Mouse (Mus musculus): Measurements from ENCODE around the gene Dhx57. TPM values are rescaled to one million over a fixed set of nuclear protein-coding genes. Genes with fewer than 3 reads are reported as not detected.
"Not testable (repeated sequence)": the region's sequence is repeated elsewhere in the genome, so short reads cannot be mapped to it uniquely, and the experiment has no call there.

Gene Dhx57
- polyA plus RNA-seq, 1 experiment from 2014 or later = 14.6 TPM

DNA sequence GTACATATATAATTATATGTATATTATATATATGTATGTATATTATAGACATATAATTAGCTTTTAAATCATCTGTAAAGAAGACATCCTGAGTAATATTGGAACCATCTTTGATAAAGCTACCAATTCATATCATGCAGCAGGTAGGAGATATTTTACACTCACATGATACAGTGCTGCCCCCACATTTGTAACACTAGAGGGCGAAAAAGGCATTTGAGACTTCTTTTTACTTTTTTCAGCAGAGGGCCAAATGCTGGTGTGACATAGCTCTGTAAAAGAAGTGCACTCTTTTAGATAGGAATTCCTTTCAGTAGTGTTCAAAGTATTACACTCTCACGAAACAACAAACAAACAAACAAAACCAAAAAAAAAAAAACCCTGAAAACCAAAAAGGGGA, 872 bp upstream of the Dhx57 start:
- Histone ChIP-seq H3K4me1 (peaks cover 6% of the 10 kb centered on the region; the same call in 1 of the 2 replicates), H3K36me3 (no peaks in the 10 kb centered on the region), H3K9ac (no peak overlapping the region), H3K27me3 (replicated peaks) (no peaks in the 10 kb centered on the region), H3K9me3 (no peaks in the 10 kb centered on the region), H3K4me3 (replicated peaks) (no peak overlapping the region), H3K27ac (no peak overlapping the region), H3K4me2 (no peak overlapping the region)
- no peak for ATAC-seq (ENCODE audit: insufficient read depth, low FRiP score, low read depth)
- 15% methylated on average over 2 of the region's 2 CpGs for WGBS

DNA sequence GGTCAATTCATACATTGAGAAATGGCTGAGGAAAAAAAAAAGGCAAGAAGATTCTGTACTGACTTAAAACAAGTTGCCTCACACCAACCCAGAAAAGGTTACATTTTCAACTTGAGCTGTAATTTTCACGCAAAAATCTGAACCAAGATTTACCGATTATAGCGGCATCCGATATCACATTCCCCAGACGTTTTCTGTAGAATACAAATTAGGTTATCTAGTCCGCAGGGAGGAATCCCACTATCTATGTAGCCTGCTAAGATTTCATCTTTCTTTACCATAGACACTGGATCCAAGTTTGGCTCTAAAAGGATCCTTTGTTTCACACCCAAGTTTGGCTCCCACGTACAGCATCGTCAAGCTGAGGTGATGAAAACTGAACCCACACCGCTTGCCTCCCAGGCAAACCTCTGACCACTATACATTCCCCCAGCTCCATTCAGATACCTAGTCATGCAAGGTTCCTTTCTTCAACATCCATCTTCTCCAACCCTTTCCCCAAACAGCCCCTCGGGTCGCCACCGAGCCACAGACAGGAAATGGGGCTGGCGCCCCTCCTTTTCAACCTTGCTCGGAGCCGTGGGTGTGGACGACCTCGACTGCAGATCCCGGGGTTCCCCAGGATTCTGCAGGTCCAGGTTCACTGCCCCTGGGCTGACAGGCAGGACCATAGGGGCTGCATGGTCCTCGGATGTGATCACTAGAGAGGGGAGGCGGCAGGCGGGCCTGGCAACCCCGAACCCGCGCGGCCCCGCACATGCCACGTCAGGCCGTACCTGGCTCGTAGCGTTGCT, 799 bp downstream of the Dhx57 start:
- under 1% methylated on average over 30 of the region's 30 CpGs for WGBS
- no peaks in the 10 kb centered on the region for H3K9me3 ChIP-seq
- H3K4me3 ChIP-seq (replicated peaks) = peak overlapping the region; percentile 89
- H3K9ac ChIP-seq = peak overlapping the region; percentile 77
- H3K4me2 ChIP-seq = peak overlapping the region; percentile 70
- peak overlapping the region; percentile 87 for H3K27ac ChIP-seq
- no peaks in the 10 kb centered on the region for H3K27me3 ChIP-seq (replicated peaks)
- no peak for ATAC-seq (ENCODE audit: insufficient read depth, low FRiP score, low read depth)
- H3K36me3 ChIP-seq = no peaks in the 10 kb centered on the region
- H3K4me1 ChIP-seq = peaks cover 6% of the 10 kb centered on the region; the same call in 1 of the 2 replicates

DNA sequence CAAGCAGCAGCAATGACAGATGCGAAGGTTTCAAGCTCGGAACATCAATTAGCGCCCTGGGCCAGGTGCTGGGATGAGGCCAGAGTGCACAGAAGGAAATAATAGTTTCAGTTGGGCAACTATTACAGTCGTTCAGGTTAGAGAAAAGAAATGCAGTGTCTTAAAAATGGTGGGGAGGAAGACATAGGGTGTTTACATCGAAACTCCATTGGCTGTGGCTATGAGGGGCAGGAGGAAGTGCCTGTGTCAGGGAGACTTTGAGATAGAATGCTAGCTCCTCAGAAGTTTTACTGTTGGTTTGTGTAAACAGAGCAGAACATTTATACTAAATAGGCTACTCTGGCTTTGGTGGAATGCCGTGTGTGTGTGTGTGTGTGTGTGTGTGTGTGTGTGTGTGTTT, 2.3 kb downstream of the Dhx57 start:
- Histone ChIP-seq H3K9me3 (no peaks in the 10 kb centered on the region), H3K4me3 (replicated peaks) (no peak overlapping the region), H3K27ac (no peak overlapping the region), H3K4me1 (peaks cover 6% of the 10 kb centered on the region; the same call in 1 of the 2 replicates), H3K4me2 (no peak overlapping the region), H3K36me3 (no peaks in the 10 kb centered on the region), H3K9ac (no peak overlapping the region), H3K27me3 (replicated peaks) (no peaks in the 10 kb centered on the region)
- WGBS = 73% methylated on average over 6 of the region's 6 CpGs
- no peak for ATAC-seq (ENCODE audit: insufficient read depth, low FRiP score, low read depth)

DNA sequence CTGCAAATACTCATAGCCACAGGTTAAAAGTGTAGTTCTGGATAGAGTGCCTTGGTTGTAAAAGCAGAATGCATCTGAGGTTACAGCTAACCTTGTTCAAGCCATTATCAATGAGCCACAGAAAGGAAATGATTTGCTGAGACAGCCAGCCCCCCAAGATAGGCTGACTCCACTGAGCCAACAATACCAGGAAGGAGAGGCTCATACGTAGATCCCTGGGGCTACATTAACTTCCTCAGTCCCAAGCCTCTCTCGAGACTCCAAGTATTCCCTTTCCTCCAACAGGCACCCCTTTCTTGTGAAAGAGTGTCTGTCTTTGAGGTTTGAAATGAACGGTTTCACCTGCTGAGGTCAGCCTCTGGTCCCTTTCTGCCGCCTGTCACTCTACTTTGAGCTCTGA, 5.8 kb downstream of the Dhx57 start:
- Histone ChIP-seq H3K36me3 (peaks cover 6% of the 10 kb centered on the region; the same call in 1 of the 2 replicates), H3K9ac (no peak overlapping the region), H3K4me1 (peaks cover 6% of the 10 kb centered on the region; the same call in 1 of the 2 replicates), H3K27ac (no peak overlapping the region), H3K9me3 (no peaks in the 10 kb centered on the region), H3K4me2 (no peak overlapping the region), H3K4me3 (replicated peaks) (no peak overlapping the region), H3K27me3 (replicated peaks) (no peaks in the 10 kb centered on the region)
- 73% methylated on average over 4 of the region's 4 CpGs for WGBS
- ATAC-seq (ENCODE audit: insufficient read depth, low FRiP score, low read depth) = no peak

DNA sequence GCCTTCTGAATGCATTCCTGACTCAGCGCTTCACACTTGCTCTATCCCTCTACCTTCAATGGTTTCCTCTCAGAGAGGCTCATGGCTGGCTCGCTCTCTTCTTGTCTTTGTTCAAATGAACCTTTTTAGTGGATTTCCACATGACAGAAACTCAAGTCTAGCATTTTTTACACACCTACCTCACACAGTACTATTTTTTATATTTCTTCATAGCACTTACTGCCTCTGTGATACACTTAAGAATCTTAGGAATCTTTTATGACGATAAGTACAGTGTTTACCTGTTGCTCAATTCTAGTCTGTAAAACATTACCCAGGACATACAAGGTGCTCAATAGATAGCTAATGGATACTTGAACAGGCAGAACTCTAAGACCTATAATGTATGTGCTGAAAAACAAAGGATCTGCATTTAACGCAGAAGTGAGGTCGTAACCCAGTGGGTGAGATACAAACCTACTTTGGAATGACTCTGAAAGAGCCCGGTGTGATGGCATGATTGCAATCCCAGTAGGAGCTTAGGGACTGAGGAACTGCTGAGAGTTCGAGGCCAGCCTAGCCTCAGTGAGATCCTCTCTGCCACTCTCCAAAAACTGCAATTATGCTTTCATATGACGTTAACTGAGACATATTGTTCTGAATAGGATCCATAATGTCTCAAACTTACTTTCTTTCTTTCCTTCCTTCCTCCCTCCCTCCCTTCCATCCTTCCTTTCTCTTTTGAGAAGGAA, 10.8 kb downstream of the Dhx57 start:
- Histone ChIP-seq H3K4me3 (replicated peaks) (no peak overlapping the region), H3K4me1 (no peaks in the 10 kb centered on the region), H3K27me3 (replicated peaks) (no peaks in the 10 kb centered on the region), H3K4me2 (no peak overlapping the region), H3K27ac (no peak overlapping the region), H3K36me3 (peaks cover 20% of the 10 kb centered on the region), H3K9me3 (no peaks in the 10 kb centered on the region), H3K9ac (no peak overlapping the region)
- no peak for ATAC-seq (ENCODE audit: insufficient read depth, low FRiP score, low read depth)
- WGBS = 85% methylated on average over 8 of the region's 8 CpGs

DNA sequence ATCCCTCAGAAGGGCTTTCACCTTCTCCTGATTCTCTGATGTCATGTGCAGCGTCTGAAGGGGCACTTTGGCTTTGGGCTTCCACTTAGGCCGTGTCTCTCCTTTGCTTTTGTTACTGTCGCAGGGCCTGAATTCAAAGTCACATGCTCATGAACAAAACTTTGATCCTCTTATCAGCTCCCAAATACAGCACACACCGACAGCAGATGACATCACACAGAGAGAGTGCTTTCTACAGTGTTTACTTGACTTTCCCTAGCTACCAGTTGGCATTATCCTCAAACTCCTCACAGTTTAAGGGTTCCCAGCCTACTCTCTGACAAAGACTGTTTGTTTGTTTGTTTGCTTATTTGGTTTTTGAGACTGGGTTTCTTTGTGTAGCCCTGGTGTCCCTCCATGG, 12.0 kb downstream of the Dhx57 start:
- H3K9me3 ChIP-seq = no peaks in the 10 kb centered on the region
- H3K27ac ChIP-seq = no peak overlapping the region
- H3K9ac ChIP-seq = no peak overlapping the region
- H3K36me3 ChIP-seq = peaks cover 22% of the 10 kb centered on the region
- no peaks in the 10 kb centered on the region for H3K27me3 ChIP-seq (replicated peaks)
- no peak overlapping the region for H3K4me2 ChIP-seq
- WGBS = 86% methylated on average over 4 of the region's 4 CpGs
- no peaks in the 10 kb centered on the region for H3K4me1 ChIP-seq
- H3K4me3 ChIP-seq (replicated peaks) = no peak overlapping the region
- no peak for ATAC-seq (ENCODE audit: insufficient read depth, low FRiP score, low read depth)

DNA sequence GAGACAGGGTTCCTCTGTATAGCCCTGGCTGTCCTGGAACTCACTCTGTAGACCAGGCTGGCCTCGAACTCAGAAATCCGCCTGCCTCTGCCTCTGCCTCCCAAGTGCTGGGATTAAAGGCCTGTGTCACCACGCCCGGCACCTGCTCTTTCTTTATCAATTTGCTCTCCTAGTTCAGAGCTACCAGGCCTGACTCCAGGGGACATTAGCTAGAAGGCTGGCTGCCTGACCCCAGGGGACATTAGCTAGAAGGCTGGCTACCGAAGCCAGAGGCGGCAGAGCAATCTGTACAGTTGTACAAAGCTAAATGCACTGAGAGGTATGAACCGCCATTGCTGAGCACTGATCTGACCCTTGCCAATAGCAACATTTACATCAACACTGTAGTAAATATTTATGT, 19.7 kb downstream of the Dhx57 start:
- peaks cover 41% of the 10 kb centered on the region for H3K36me3 ChIP-seq
- H3K9me3 ChIP-seq; H3K9ac ChIP-seq; H3K4me3 ChIP-seq (replicated peaks); H3K4me2 ChIP-seq; H3K27ac ChIP-seq; H3K4me1 ChIP-seq; ATAC-seq (ENCODE audit: insufficient read depth, low FRiP score, low read depth); H3K27me3 ChIP-seq (replicated peaks): not testable (repeated sequence)
- 91% methylated on average over 7 of the region's 7 CpGs for WGBS

DNA sequence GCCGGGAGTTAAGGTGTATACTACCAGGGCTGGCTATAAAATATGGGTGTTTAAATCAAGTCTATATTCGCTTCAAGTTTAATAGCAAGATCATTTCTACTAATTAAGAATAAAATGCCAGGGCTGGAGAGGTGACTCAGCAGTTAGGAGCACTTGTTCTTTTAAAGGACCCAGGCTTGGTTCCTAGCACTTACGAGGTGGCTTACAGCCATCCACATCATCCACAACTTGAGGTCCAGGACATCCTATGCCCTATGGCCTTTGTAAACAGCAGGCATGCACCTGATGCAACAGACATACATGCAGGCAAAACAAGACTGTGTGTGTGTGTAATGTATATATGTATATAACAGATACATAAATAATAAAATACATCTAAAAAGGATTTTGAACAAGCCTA, 22.1 kb downstream of the Dhx57 start:
- Histone ChIP-seq H3K4me3 (replicated peaks) (no peak overlapping the region), H3K27ac (no peak overlapping the region), H3K27me3 (replicated peaks) (no peaks in the 10 kb centered on the region), H3K9ac (no peak overlapping the region), H3K4me1 (no peaks in the 10 kb centered on the region), H3K9me3 (no peaks in the 10 kb centered on the region), H3K36me3 (peaks cover 48% of the 10 kb centered on the region), H3K4me2 (no peak overlapping the region)
- ATAC-seq (ENCODE audit: insufficient read depth, low FRiP score, low read depth) = no peak
- WGBS = 94% methylated on average over 3 of the region's 3 CpGs

DNA sequence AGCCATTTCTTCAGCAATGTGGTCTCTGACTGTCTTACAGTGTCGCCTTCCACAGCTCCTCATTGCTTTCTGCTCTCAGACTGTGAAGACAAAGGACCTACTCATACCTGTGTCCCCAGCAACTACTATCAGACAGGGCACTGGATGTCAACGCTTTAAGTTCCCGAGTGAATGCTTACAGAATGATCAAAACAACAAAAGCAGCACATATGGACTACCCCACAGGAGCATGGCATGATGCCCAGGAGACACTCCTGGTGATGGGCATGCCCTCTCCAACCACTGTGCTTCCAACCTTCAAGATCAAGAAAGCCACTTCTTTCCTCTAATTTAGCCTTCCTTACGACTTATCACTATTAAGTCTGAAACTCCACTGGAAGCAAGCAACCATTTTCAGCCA, 23.2 kb downstream of the Dhx57 start:
- H3K27ac ChIP-seq = no peak overlapping the region
- H3K9me3 ChIP-seq = no peaks in the 10 kb centered on the region
- H3K4me2 ChIP-seq = no peak overlapping the region
- no peaks in the 10 kb centered on the region for H3K4me1 ChIP-seq
- H3K9ac ChIP-seq = no peak overlapping the region
- no peak for ATAC-seq (ENCODE audit: insufficient read depth, low FRiP score, low read depth)
- WGBS = 90% methylated on average over 4 of the region's 4 CpGs
- no peak overlapping the region for H3K4me3 ChIP-seq (replicated peaks)
- no peaks in the 10 kb centered on the region for H3K27me3 ChIP-seq (replicated peaks)
- H3K36me3 ChIP-seq = peaks cover 42% of the 10 kb centered on the region

DNA sequence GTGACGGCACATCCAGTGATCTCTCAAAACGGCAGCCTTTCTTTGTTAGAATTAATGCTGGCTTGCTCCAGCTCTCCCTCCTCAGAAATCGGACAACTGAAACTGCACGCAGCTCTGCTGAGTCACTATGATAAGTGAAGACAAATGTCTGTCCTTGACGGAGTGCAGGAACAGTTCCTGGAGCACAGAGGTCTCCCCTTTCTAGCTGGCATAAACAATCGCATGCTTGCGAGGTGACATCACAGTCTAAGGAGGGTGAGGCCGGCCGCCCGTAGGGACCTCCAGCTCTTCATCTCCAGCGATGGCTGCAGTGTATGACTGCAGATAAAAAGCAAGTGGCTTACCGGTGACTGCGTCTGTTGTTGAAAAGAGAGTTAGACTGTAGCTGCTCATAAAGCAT, 35.1 kb downstream of the Dhx57 start:
- 15% methylated on average over 13 of the region's 13 CpGs for WGBS
- no peaks in the 10 kb centered on the region for H3K9me3 ChIP-seq
- peak overlapping the region; percentile 42 for H3K27ac ChIP-seq
- no peaks in the 10 kb centered on the region for H3K27me3 ChIP-seq (replicated peaks)
- peaks cover 5% of the 10 kb centered on the region; the same call in 1 of the 2 replicates for H3K4me1 ChIP-seq
- H3K9ac ChIP-seq = no peak overlapping the region
- H3K4me3 ChIP-seq (replicated peaks) = no peak overlapping the region
- H3K36me3 ChIP-seq = peaks cover 43% of the 10 kb centered on the region
- H3K4me2 ChIP-seq = 0 out of 2 replicates have a peak overlapping the region, but pooled peaks have one; percentile 13
- peak; percentile 78 for ATAC-seq (ENCODE audit: insufficient read depth, low FRiP score, low read depth)

DNA sequence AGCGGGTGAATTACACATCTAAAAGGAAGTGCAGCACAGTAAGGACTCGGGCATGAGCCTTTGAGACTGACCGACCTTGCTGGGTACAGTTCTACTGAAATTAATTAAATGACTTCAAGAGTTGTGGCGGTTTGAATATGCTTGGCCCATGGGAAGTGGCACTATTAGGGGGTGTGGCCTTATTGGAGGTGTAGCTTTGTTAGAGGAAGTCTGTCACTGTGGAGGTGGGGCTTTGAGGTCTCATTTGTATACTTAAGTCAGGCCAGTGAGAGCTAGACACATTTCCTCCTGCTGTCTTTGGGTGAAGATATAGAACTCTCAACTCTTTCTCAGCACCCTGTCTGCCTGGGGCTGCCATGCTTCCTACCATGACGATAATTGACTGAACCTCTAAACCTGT, 35.9 kb downstream of the Dhx57 start:
- peaks cover 47% of the 10 kb centered on the region for H3K36me3 ChIP-seq
- no peak overlapping the region for H3K4me2 ChIP-seq
- H3K9me3 ChIP-seq = no peaks in the 10 kb centered on the region
- peaks cover 5% of the 10 kb centered on the region; the same call in 1 of the 2 replicates for H3K4me1 ChIP-seq
- H3K27ac ChIP-seq = peak overlapping the region; percentile 42
- no peak for ATAC-seq (ENCODE audit: insufficient read depth, low FRiP score, low read depth)
- H3K27me3 ChIP-seq (replicated peaks) = no peaks in the 10 kb centered on the region
- WGBS = 94% methylated on average over 5 of the region's 5 CpGs
- no peak overlapping the region for H3K4me3 ChIP-seq (replicated peaks)
- H3K9ac ChIP-seq = no peak overlapping the region
